In genomic region chr5:75151146-75151900, GRCm38 (mm10) we compare ENCODE assay signal across 8 mouse cellular contexts. TPM values are rescaled to one million over a fixed set of nuclear protein-coding genes. Genes with fewer than 3 reads are reported as not detected.
DNase-seq lines count a peak whose midpoint lies in the region; ATAC-seq and TF ChIP-seq lines count a peak whose summit lies in the region.

No protein-coding gene starts in this region.

- no peak for TF ChIP-seq POLR2A in kidney, adult 2 months (IDR thresholded peaks at IDR 0.05; ENCODE audit: low read depth, low read length)

- no peaks in the 10 kb centered on the region; the same call in 1 of the 2 replicates for H3K4me1 ChIP-seq in kidney, adult 2 months (ENCODE audit: control insufficient read depth, insufficient read depth, low read length)
- peaks cover 4% of the 10 kb centered on the region; the same call in 1 of the 2 replicates for H3K4me1 ChIP-seq in lung, embryonic 14.5 days (ENCODE audit: insufficient read depth)

- no peak for ATAC-seq in lung, embryonic 14.5 days (ENCODE audit: insufficient read depth)
- no peak for ATAC-seq in activated CD4-positive, CD25-positive, alpha-beta regulatory T cell, adult 4 months

- H3K27ac ChIP-seq in kidney, adult 2 months (ENCODE audit: insufficient read depth, low read depth, low read length) = peak overlapping the region; percentile 5; the same call in 1 of the 2 replicates
- H3K27ac ChIP-seq in lung, embryonic 14.5 days (ENCODE audit: low read depth) = peak overlapping the region; percentile 77

- peaks cover 12% of the 10 kb centered on the region for H3K27me3 ChIP-seq in kidney, adult 2 months (replicated peaks; ENCODE audit: control insufficient read depth, insufficient read depth, low read length)
- H3K27me3 ChIP-seq in lung, embryonic 14.5 days (ENCODE audit: insufficient read depth, low read length) = peaks cover 59% of the 10 kb centered on the region

- no peaks in the 10 kb centered on the region for H3K9me3 ChIP-seq in lung, embryonic 14.5 days (ENCODE audit: low read depth, low read length)

- H3K9ac ChIP-seq in lung, embryonic 14.5 days = peak overlapping the region; percentile 50

- DNase-seq in CD4-positive helper T cell, adult 2 months (ENCODE audit: low read depth, low spot score) = peak; percentile 19
- peak; percentile 75 for DNase-seq in ES-CJ7 (ENCODE audit: low read depth, low spot score)
- DNase-seq in embryo, embryonic 9.5 days (ENCODE audit: extremely low spot score) = peak; percentile 88
- peak; percentile 78 for DNase-seq in heart, adult 8-10 months (ENCODE audit: low spot score)
- DNase-seq in kidney, adult 2 months = peak; percentile 66
- DNase-seq in lung, embryonic 14.5 days = peak; percentile 94
- DNase-seq in retina, postnatal 1 day = peak; percentile 73

- peak overlapping the region; percentile 82 for H3K4me2 ChIP-seq in lung, embryonic 14.5 days

- peak overlapping the region; percentile 7 for H3K4me3 ChIP-seq in kidney, adult 2 months (ENCODE audit: insufficient read depth, low read depth, low read length)
- H3K4me3 ChIP-seq in lung, embryonic 14.5 days (ENCODE audit: low read depth, low read length) = peak overlapping the region; percentile 57

- 4% methylated on average over 35 of the region's 35 CpGs for WGBS in kidney, adult 2 months
- WGBS in lung, embryonic 14.5 days = under 1% methylated on average over 35 of the region's 35 CpGs

- peak; percentile 54 for TF ChIP-seq CTCF in kidney, adult 2 months (conservative IDR thresholded peaks at IDR 0.05; ENCODE audit: insufficient read depth, insufficient read length, low read depth, low read length)
- peak; percentile 81 for TF ChIP-seq CTCF in lung, embryonic 14.5 days (IDR thresholded peaks at IDR 0.05; ENCODE audit: low read depth)

- H3K36me3 ChIP-seq in kidney, adult 2 months (ENCODE audit: control insufficient read depth, insufficient read depth, low read length) = no peaks in the 10 kb centered on the region
- H3K36me3 ChIP-seq in lung, embryonic 14.5 days (ENCODE audit: insufficient read depth) = no peaks in the 10 kb centered on the region

RNA-seq across cellular contexts. Expression of gene Pdgfra, which starts 0.8 kb away (rescaled TPM):
- total RNA-seq in heart, adult 8-10 months (2022) = 10 to 100 TPM; 17.9 to 23.3 (median 21.5) TPM
- polyA plus RNA-seq in kidney, adult 2 months (2012; rRNA removed) = 22.6 and 26.0 TPM in 2 replicates
- polyA plus RNA-seq in lung, embryonic 14.5 days (2014; fragmentation: Nextera tagmentation; extraction: Ambion mirVana) = 48.1 and 50.4 TPM in 2 replicates
- polyA plus RNA-seq in activated CD4-positive, CD25-positive, alpha-beta regulatory T cell, adult 4 months (2017; shearing (Covaris generic)) = not detected

Comparison
In these comparisons a context has a peak if more than half of its experiments do, and no peak if none do; other contexts are left out.
1. DNase-seq: peak in every context shown above with its lines; median percentile 94 in lung, embryonic 14.5 days; 88 in embryo, embryonic 9.5 days; 78 in heart, adult 8-10 months; 75 in ES-CJ7; 73 in retina, postnatal 1 day; 66 in kidney, adult 2 months; 19 in CD4-positive helper T cell, adult 2 months.
2. RNA of gene Pdgfra, which starts 0.8 kb away (polyA plus RNA-seq): 48.1 to 50.4 TPM in lung, embryonic 14.5 days and 22.6 to 26.0 TPM in kidney, adult 2 months; not detected in activated CD4-positive, CD25-positive, alpha-beta regulatory T cell, adult 4 months; every median in the first group is over 10 times any median in the second.